Mouse (Mus musculus) lung, embryonic 14.5 days (tissue): ENCODE data around the gene Mical3. TPM values are rescaled to one million over a fixed set of nuclear protein-coding genes. Genes with fewer than 3 reads are reported as not detected.

Experiments
- ATAC-seq: fragments of 200-750 bp; cut with Nextera tagmentation; 2 replicates; pipeline ENCODE4 v1.8.0; 2017; ENCODE audit warnings: mild to moderate bottlenecking, moderate TSS enrichment, moderate library complexity; ENCODE audit not compliant: insufficient read depth
- DNase-seq: peaks from one replicate; pipeline ENCODE4 v3.0.0-alpha.2; 2015
- H3K27ac ChIP-seq: fragments of 300-500 bp; sonication (generic); 2 replicates; pipeline ENCODE4 v1.5.1; 2014; ENCODE audit warnings: low read depth, mild to moderate bottlenecking, moderate library complexity
- H3K27me3 ChIP-seq: fragments of 300-500 bp; sonication (generic); 2 replicates; pipeline ENCODE4 v1.6.1; 2014; ENCODE audit warnings: low read length, control low read depth; ENCODE audit not compliant: insufficient read depth
- H3K36me3 ChIP-seq: fragments of 300-500 bp; sonication (generic); 2 replicates; pipeline ENCODE4 v1.6.1; 2014; ENCODE audit warnings: control low read depth; ENCODE audit not compliant: insufficient read depth
- H3K4me1 ChIP-seq: fragments of 300-500 bp; sonication (generic); 2 replicates; pipeline ENCODE4 v1.6.1; 2014; ENCODE audit warnings: antibody characterized with exemption, control low read depth; ENCODE audit not compliant: insufficient read depth
- H3K4me2 ChIP-seq: fragments of 300-500 bp; sonication (generic); 2 replicates; pipeline ENCODE4 v1.6.1; 2014; ENCODE audit warnings: mild to moderate bottlenecking
- H3K4me3 ChIP-seq: fragments of 300-500 bp; sonication (generic); 2 replicates; pipeline ENCODE4 v1.5.1; 2014; ENCODE audit warnings: low read depth, low read length
- H3K9ac ChIP-seq: fragments of 300-500 bp; sonication (generic); 2 replicates; pipeline ENCODE4 v1.6.1; 2014
- H3K9me3 ChIP-seq: fragments of 300-500 bp; sonication (generic); 2 replicates; pipeline ENCODE4 v1.6.1; 2016; ENCODE audit warnings: low read depth, low read length, control low read depth
- CTCF ChIP-seq: IDR thresholded peaks from 2 replicates; pipeline ENCODE4 v1.5.1; 2016; ENCODE audit warnings: antibody characterized with exemption, low read depth
- WGBS: fragments of 180-500 bp; shearing (Covaris S2); extraction: QIAGEN DNeasy Blood & Tissue Kit; methylation state at CpG from one replicate; pipeline ENCODE4 v1.1.7; 2014; 5-methylcytosine and 5-hydroxymethylcytosine counted together
- polyA plus RNA-seq: library from polyadenylated mRNA; unstranded; fragments of >200 nt; fragmentation: Nextera tagmentation; extraction: Ambion mirVana; gene quantifications from 2 replicates; pipeline ENCODE4 v1.2.1, GENCODE M21; 2014

Gene Mical3
- polyA plus RNA-seq, 1 experiment from 2014 or later = 27.0 TPM

GRCm38 (mm10) chr6:121103406-121104171, 27.2 kb downstream of the Mical3 start:
- no peak overlapping the region for H3K27ac ChIP-seq
- ATAC-seq = no peak
- TF ChIP-seq CTCF = no peak
- no peak overlapping the region for H3K4me2 ChIP-seq
- WGBS = 67% methylated on average over 14 of the region's 14 CpGs
- peaks cover 10% of the 10 kb centered on the region for H3K4me1 ChIP-seq
- DNase-seq = no peak
- peaks cover 24% of the 10 kb centered on the region for H3K36me3 ChIP-seq
- no peak overlapping the region for H3K9ac ChIP-seq
- H3K4me3 ChIP-seq = no peak overlapping the region
- no peaks in the 10 kb centered on the region for H3K9me3 ChIP-seq
- no peaks in the 10 kb centered on the region for H3K27me3 ChIP-seq

- no peaks in the 10 kb centered on the region for H3K9me3 ChIP-seq
- peaks cover 8% of the 10 kb centered on the region for H3K4me1 ChIP-seq
- H3K9ac ChIP-seq = no peak overlapping the region
- H3K27me3 ChIP-seq = no peaks in the 10 kb centered on the region
- peaks cover 24% of the 10 kb centered on the region for H3K36me3 ChIP-seq
- H3K4me3 ChIP-seq = no peak overlapping the region
- TF ChIP-seq CTCF = no peak
- DNase-seq = no peak
- 74% methylated on average over 10 of the region's 10 CpGs for whole genome bisulfite sequencing
- H3K4me2 ChIP-seq = no peak overlapping the region
- H3K27ac ChIP-seq = no peak overlapping the region
- no peak for ATAC-seq
Observed at GRCm38 (mm10) chr6:121102941-121103340, 27.9 kb downstream of the Mical3 start.

GRCm38 (mm10) chr6:121102084-121102483, 28.7 kb downstream of the Mical3 start:
- ATAC-seq = no peak
- DNase-seq = no peak
- TF ChIP-seq CTCF = no peak
- no peak overlapping the region for H3K9ac ChIP-seq
- H3K4me3 ChIP-seq = no peak overlapping the region
- no peak overlapping the region for H3K27ac ChIP-seq
- H3K4me2 ChIP-seq = no peak overlapping the region
- peaks cover 11% of the 10 kb centered on the region for H3K4me1 ChIP-seq
- no peaks in the 10 kb centered on the region for H3K9me3 ChIP-seq
- 83% methylated on average over 2 of the region's 2 CpGs for WGBS
- H3K27me3 ChIP-seq = no peaks in the 10 kb centered on the region
- H3K36me3 ChIP-seq = peaks cover 24% of the 10 kb centered on the region

- Histone ChIP-seq H3K36me3 (peaks cover 24% of the 10 kb centered on the region), H3K27ac (no peak overlapping the region), H3K27me3 (no peaks in the 10 kb centered on the region), H3K9me3 (no peaks in the 10 kb centered on the region), H3K4me3 (no peak overlapping the region), H3K4me2 (no peak overlapping the region), H3K9ac (no peak overlapping the region), H3K4me1 (peaks cover 11% of the 10 kb centered on the region)
- WGBS = 79% methylated on average over 5 of the region's 5 CpGs
- no peak for TF ChIP-seq CTCF
- no peak for DNase-seq
- ATAC-seq = no peak
Observed at GRCm38 (mm10) chr6:121101201-121101600, 29.6 kb downstream of the Mical3 start.

GRCm38 (mm10) chr6:121099831-121100230, 31.0 kb downstream of the Mical3 start:
- no peak overlapping the region for H3K9ac ChIP-seq
- no peak overlapping the region for H3K4me2 ChIP-seq
- ATAC-seq (no peak), DNase-seq (no peak)
- peaks cover 24% of the 10 kb centered on the region for H3K36me3 ChIP-seq
- WGBS = 80% methylated on average over 7 of the region's 7 CpGs
- H3K9me3 ChIP-seq = no peaks in the 10 kb centered on the region
- no peaks in the 10 kb centered on the region for H3K27me3 ChIP-seq
- peaks cover 11% of the 10 kb centered on the region for H3K4me1 ChIP-seq
- H3K27ac ChIP-seq = peak overlapping the region; percentile 24; the same call in 1 of the 2 replicates
- TF ChIP-seq CTCF = no peak
- no peak overlapping the region for H3K4me3 ChIP-seq

GRCm38 (mm10) chr6:121099228-121099608, 31.6 kb downstream of the Mical3 start:
- H3K27ac ChIP-seq = no peak overlapping the region; the same call in 1 of the 2 replicates
- H3K4me2 ChIP-seq = no peak overlapping the region
- no peaks in the 10 kb centered on the region for H3K9me3 ChIP-seq
- no peak for ATAC-seq
- peaks cover 24% of the 10 kb centered on the region for H3K36me3 ChIP-seq
- H3K27me3 ChIP-seq = no peaks in the 10 kb centered on the region
- 66% methylated on average over 4 of the region's 4 CpGs for WGBS
- H3K9ac ChIP-seq = no peak overlapping the region
- DNase-seq = no peak
- TF ChIP-seq CTCF = no peak
- no peak overlapping the region for H3K4me3 ChIP-seq
- peaks cover 11% of the 10 kb centered on the region for H3K4me1 ChIP-seq

GRCm38 (mm10) chr6:121098511-121099227, 32.1 kb downstream of the Mical3 start:
- no peak for DNase-seq
- peaks cover 11% of the 10 kb centered on the region for H3K4me1 ChIP-seq
- H3K27ac ChIP-seq = no peak overlapping the region
- H3K36me3 ChIP-seq = peaks cover 24% of the 10 kb centered on the region
- no peak overlapping the region for H3K9ac ChIP-seq
- no peak for TF ChIP-seq CTCF
- no peak for ATAC-seq
- H3K9me3 ChIP-seq = no peaks in the 10 kb centered on the region
- 75% methylated on average over 9 of the region's 9 CpGs for WGBS
- H3K4me2 ChIP-seq = no peak overlapping the region
- H3K27me3 ChIP-seq = no peaks in the 10 kb centered on the region
- no peak overlapping the region for H3K4me3 ChIP-seq
